20 mouse cellular contexts compared by ENCODE assay signal in the genomic region with DNA sequence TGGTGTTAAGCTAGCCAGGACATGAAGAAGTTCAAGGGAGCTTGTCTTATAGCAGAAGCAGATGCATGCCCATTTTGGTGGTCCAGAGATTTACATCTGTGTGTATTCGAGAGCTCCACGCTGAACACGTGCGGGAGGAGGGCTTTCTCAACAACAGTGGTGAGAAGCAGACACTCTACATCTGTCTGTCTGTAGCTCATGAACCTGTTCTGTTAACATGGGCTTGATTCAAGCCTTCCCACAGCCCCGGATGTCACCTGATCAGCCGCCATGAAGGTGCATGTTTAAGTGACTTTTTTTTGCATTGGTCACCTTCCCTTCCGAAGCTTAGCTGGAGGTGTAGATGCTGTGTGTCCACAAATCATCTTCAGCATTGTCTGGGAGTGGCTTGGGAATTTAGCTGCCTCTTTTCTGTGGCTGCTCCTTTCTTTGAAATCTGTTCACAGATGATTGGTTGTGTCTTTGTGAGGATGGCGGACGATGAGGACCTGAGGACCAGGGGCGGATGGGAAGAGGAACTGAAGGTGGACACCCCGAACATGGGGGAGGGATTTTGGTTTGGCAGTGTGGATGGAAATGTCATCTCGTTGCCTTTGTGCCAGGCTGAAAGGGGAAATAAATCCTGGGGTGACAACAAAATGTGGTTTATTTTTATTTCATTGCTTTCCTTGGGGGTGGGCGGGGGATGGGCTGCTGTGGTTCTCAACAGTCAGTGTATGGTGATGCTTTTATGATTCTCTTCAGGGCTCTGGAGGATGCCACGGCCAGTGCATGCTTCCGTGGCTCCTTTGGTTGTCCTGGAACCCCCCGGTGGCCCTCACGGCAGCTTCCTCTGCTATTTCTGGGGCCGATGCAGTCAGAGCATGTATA. TPM values are rescaled to one million over a fixed set of nuclear protein-coding genes. Genes with fewer than 3 reads are reported as not detected.
DNase-seq lines count a peak whose midpoint lies in the region; ATAC-seq and TF ChIP-seq lines count a peak whose summit lies in the region.
"Had no signal": no experiment of that assay in that cellular context is flagged by ENCODE, and none has a peak within 500 bp of the region (broad histone marks: within the 10 kb centered on the region; RNA-seq: fewer than 3 reads in every experiment).

No protein-coding gene starts in this region.

- WGBS in neural tube, embryonic 14.5 days = 49% methylated on average over 18 of the region's 18 CpGs
- WGBS in forebrain, embryonic 13.5 days = 88% methylated on average over 18 of the region's 18 CpGs
- 82% methylated on average over 18 of the region's 18 CpGs for WGBS in forebrain, postnatal 0 days

- peak; percentile 42; the same call in 1 of the 2 replicates for ATAC-seq in neural tube, embryonic 14.5 days (ENCODE audit: low read depth)
- ATAC-seq in megakaryocyte, adult 5-6 weeks (ENCODE audit: poor library complexity, severe bottlenecking) = peak; percentile 30
- no peak for ATAC-seq in forebrain, embryonic 13.5 days
- no peak for ATAC-seq in forebrain, postnatal 0 days
- ATAC-seq: intestine, embryonic 16.5 days; liver, embryonic 12.5 days; midbrain, embryonic 13.5 days had no signal

- peaks cover 15% of the 10 kb centered on the region for H3K4me1 ChIP-seq in neural tube, embryonic 14.5 days (ENCODE audit: control insufficient read depth, insufficient read depth, low read length)
- H3K4me1 ChIP-seq in bone marrow macrophage, adult 2 months (ENCODE audit: control insufficient read depth, insufficient read depth, low read length) = peaks cover 83% of the 10 kb centered on the region
- H3K4me1 ChIP-seq in forebrain, embryonic 13.5 days = no peaks in the 10 kb centered on the region
- H3K4me1 ChIP-seq in forebrain, postnatal 0 days (ENCODE audit: insufficient read depth) = no peaks in the 10 kb centered on the region

- no peak overlapping the region for H3K27ac ChIP-seq in neural tube, embryonic 14.5 days (ENCODE audit: low read depth, low read length)
- peak overlapping the region; percentile 99 for H3K27ac ChIP-seq in bone marrow macrophage, adult 2 months (ENCODE audit: insufficient read depth, low read depth, low read length)
- H3K27ac ChIP-seq in forebrain, embryonic 13.5 days = no peak overlapping the region
- H3K27ac ChIP-seq in forebrain, postnatal 0 days (ENCODE audit: low read depth, low read length) = no peak overlapping the region
- H3K27ac ChIP-seq: forebrain, embryonic 10.5 days; hindbrain, embryonic 12.5 days; layer of hippocampus, adult 2 months; liver, embryonic 12.5 days; midbrain, embryonic 13.5 days had no signal

- H3K36me3 ChIP-seq in neural tube, embryonic 14.5 days (ENCODE audit: control insufficient read depth, insufficient read depth, low read length) = no peaks in the 10 kb centered on the region
- no peaks in the 10 kb centered on the region for H3K36me3 ChIP-seq in forebrain, embryonic 13.5 days (ENCODE audit: poor library complexity, severe bottlenecking)
- H3K36me3 ChIP-seq in forebrain, postnatal 0 days (ENCODE audit: insufficient read depth) = no peaks in the 10 kb centered on the region
- H3K36me3 ChIP-seq: forebrain, embryonic 10.5 days; hindbrain, embryonic 12.5 days; liver, embryonic 12.5 days; midbrain, embryonic 13.5 days had no signal

- H3K4me2 ChIP-seq in neural tube, embryonic 14.5 days (ENCODE audit: low read depth, low read length) = no peak overlapping the region
- no peak overlapping the region for H3K4me2 ChIP-seq in forebrain, embryonic 13.5 days
- H3K4me2 ChIP-seq in forebrain, postnatal 0 days (ENCODE audit: low read depth) = no peak overlapping the region
- H3K4me2 ChIP-seq: hindbrain, embryonic 12.5 days; liver, embryonic 12.5 days; lung, embryonic 14.5 days; midbrain, embryonic 13.5 days had no signal

- no peak overlapping the region for H3K4me3 ChIP-seq in neural tube, embryonic 14.5 days (ENCODE audit: low read depth, low read length)
- H3K4me3 ChIP-seq in bone marrow macrophage, adult 2 months (ENCODE audit: insufficient read depth, low read length) = peak overlapping the region; percentile 27
- H3K4me3 ChIP-seq in forebrain, embryonic 13.5 days = no peak overlapping the region
- no peak overlapping the region for H3K4me3 ChIP-seq in forebrain, postnatal 0 days (ENCODE audit: low read depth, low read length)
- H3K4me3 ChIP-seq: forebrain, embryonic 10.5 days; hindbrain, embryonic 12.5 days; layer of hippocampus, adult 2 months; liver, embryonic 12.5 days; midbrain, embryonic 13.5 days had no signal

- H3K9me3 ChIP-seq in neural tube, embryonic 14.5 days (ENCODE audit: control insufficient read depth, low read length) = no peaks in the 10 kb centered on the region
- H3K9me3 ChIP-seq in forebrain, embryonic 13.5 days (replicated peaks) = no peaks in the 10 kb centered on the region
- H3K9me3 ChIP-seq in forebrain, postnatal 0 days (ENCODE audit: low read length) = no peaks in the 10 kb centered on the region
- H3K9me3 ChIP-seq: forebrain, embryonic 10.5 days; hindbrain, embryonic 12.5 days; liver, embryonic 12.5 days; midbrain, embryonic 13.5 days had no signal

- TF ChIP-seq CTCF in bone marrow macrophage, adult 2 months (IDR thresholded peaks at IDR 0.05; ENCODE audit: low read depth, low read length) = no peak
- TF ChIP-seq CTCF in forebrain, postnatal 0 days (IDR thresholded peaks at IDR 0.05; ENCODE audit: low read depth) = no peak

- H3K9ac ChIP-seq in neural tube, embryonic 14.5 days (replicated peaks; ENCODE audit: low read depth, low read length) = no peak overlapping the region
- no peak overlapping the region for H3K9ac ChIP-seq in forebrain, embryonic 13.5 days
- no peak overlapping the region for H3K9ac ChIP-seq in forebrain, postnatal 0 days
- H3K9ac ChIP-seq: hindbrain, embryonic 12.5 days; liver, embryonic 12.5 days; lung, embryonic 14.5 days; midbrain, embryonic 13.5 days had no signal

- no peak for DNase-seq in neural tube, embryonic 10.5 days (ENCODE audit: extremely low spot score, low spot score)
- no peak for DNase-seq in forebrain, postnatal 0 days
- DNase-seq in cerebellum, adult 18-20 months = no peak
- DNase-seq: adrenal gland, postnatal 14 days; cerebellum, adult 8-10 months; kidney, postnatal 10 days; lung, embryonic 14.5 days; lung, postnatal 4 days; right cerebral cortex, adult 18-20 months had no signal

- TF ChIP-seq POLR2A in bone marrow macrophage, adult 2 months (IDR thresholded peaks at IDR 0.05; ENCODE audit: borderline replicate concordance, low read depth, low read length) = no peak

- no peaks in the 10 kb centered on the region for H3K27me3 ChIP-seq in neural tube, embryonic 14.5 days (ENCODE audit: control insufficient read depth, insufficient read depth, low read length)
- no peaks in the 10 kb centered on the region for H3K27me3 ChIP-seq in forebrain, embryonic 13.5 days
- no peaks in the 10 kb centered on the region for H3K27me3 ChIP-seq in forebrain, postnatal 0 days (ENCODE audit: insufficient read depth, low read length)
- H3K27me3 ChIP-seq: hindbrain, embryonic 12.5 days; liver, embryonic 12.5 days; midbrain, embryonic 13.5 days had no signal

RNA-seq across cellular contexts. Expression of a gene that starts 25.3 kb away (rescaled TPM):
- 8.0 and 10.9 TPM in 2 replicates for polyA plus RNA-seq in neural tube, embryonic 14.5 days (2014; fragmentation: Nextera tagmentation; extraction: Ambion mirVana)
- 42.6 and 44.7 TPM in 2 replicates for polyA plus RNA-seq in bone marrow macrophage, adult 2 months (2012; ENCODE audit: insufficient read depth, insufficient read length, missing spikeins)
- 15.5 and 15.6 TPM in 2 replicates for total RNA-seq in megakaryocyte, adult 5-6 weeks (2015)
- total RNA-seq in megakaryocyte, adult 5-6 weeks (2017) = 14.0 and 14.1 TPM in 2 replicates
- polyA plus RNA-seq in forebrain, embryonic 13.5 days (2015; fragmentation: Nextera tagmentation; extraction: Ambion mirVana) = 2.1 and 3.1 TPM in 2 replicates
- total RNA-seq in forebrain, postnatal 0 days (2014; rRNA removed) = 15.1 and 16.7 TPM in 2 replicates
- polyA plus RNA-seq in forebrain, postnatal 0 days (2015; fragmentation: Nextera tagmentation; extraction: Ambion mirVana) = 8.4 and 10.4 TPM in 2 replicates
- total RNA-seq: MEL had no signal

Comparison
In these comparisons a context has a peak if more than half of its experiments do, and no peak if none do; other contexts are left out.
1. ATAC-seq: peak in neural tube, embryonic 14.5 days (single experiment) and megakaryocyte, adult 5-6 weeks (single experiment); none in forebrain, embryonic 13.5 days (single experiment) and forebrain, postnatal 0 days (single experiment).